Mouse (Mus musculus) layer of hippocampus, postnatal 14 days (tissue): ENCODE data around the gene Bpifb6. TPM values are rescaled to one million over a fixed set of nuclear protein-coding genes. Genes with fewer than 3 reads are reported as not detected.
A peak's percentile ranks its signal among the peaks of the same experiment; 100 is the strongest.

Experiments
- DNase-seq, 2 experiments: peaks; one replicate each; pipeline ENCODE4 v3.0.0; 2021 to 2022; ENCODE audit warnings: low spot score in 2 of 2, mixed read lengths in 1 of 2
- long read RNA-seq, 2 experiments: library from polyadenylated mRNA; stranded (forward); transcript quantifications; one replicate each; pipeline ENCODE4 v2.0.0; 2021
- total RNA-seq, 2 experiments: library from RNA; stranded (reverse); gene quantifications; 2 replicates each; pipeline ENCODE4 v1.2.3; 2021

Gene Bpifb6
- not detected for total RNA-seq
- long read RNA-seq, experiment 1: 0 reads
- long read RNA-seq, experiment 2: 0 reads

- DNase-seq: no peak
Measured at GRCm38 (mm10) chr2:153900088-153900487, at the start of gene Bpifb6. TSS of gene Bpifb6 (plus strand) at chr2:153900388.

DNA sequence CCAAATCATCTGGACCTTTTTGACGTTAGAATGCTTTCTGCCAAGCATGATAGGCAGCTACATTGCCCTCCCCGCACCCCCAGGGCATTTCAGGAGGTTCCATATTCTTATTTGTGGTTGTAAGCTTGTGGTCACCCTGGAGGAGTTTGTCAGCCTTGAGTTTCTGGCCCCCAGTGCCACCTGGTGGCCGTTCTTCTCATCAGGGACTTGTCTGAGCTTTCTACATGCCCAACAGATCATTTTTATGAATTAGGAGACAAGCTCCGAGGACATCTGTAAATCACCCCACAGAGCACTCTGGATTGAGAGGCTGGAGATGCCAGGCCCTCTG is 49.2 kb upstream of the Bpifb6 start:
- peak; percentile 47 to 72 for DNase-seq

DNA sequence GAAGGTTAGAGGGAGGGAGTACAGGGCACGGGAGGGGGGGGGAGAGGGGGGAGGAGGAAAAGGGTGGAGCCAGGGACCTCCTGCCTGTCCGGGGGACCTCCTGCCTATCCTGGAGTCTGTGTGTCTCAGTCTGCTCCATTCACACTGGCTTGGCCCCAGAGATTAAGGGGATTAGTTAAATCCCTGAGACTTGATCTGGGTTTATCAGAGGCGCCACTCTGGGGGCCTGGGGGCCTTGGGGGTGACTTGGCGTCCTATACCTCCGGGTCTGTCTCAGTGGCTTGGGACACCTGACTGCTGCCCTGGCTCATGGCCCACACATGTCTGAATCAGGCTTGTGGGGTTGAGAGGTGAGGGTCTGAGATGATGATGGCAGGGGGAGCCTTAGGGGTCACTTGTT is 46.6 kb upstream of the Bpifb6 start:
- DNase-seq: no peak

DNA sequence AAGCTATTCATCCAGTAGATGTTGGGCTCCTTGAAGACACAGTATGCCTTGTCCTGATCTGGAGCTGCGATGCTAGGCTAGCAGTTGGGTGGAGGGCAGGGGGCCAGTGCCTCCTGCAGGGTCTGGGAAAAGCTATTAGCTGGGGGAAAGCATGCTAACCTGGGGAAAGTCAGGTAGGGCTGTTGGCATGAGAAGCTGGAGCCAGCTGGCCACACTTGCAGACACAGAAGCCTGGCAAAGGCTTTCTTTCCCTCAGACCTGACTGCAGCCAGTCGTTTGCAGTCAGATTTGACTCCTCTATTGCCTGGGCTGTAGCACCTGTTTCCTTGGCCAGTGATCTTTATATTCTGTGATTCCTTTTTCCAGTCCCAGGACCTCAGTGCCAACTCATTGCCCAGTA is 40.6 kb upstream of the Bpifb6 start:
- no peak for DNase-seq

GRCm38 (mm10) chr2:153860315-153860714 is 39.9 kb upstream of the Bpifb6 start:
- DNase-seq: no peak

- no peak for DNase-seq
Measured at GRCm38 (mm10) chr2:153860715-153861114, 39.5 kb upstream of the Bpifb6 start.

DNA sequence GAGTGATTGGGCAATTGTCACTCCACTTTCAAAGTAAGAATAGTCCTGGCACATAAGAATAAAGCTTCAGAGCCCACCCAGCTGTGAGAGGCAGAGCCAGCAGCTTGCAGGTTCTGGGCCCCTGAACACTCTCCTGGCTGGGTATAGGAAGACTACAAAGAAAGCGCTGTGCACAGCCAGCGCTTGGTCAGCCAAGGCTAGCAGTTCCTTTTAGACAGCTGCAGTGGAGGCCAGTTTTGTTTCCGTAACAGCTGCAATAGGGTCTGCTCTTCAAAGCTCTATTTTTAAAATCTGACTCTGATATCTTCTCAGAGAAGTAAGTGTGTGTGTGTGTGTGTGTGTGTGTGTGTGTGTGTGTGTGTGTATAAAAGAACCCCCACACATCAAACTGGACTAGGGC is 38.2 kb upstream of the Bpifb6 start:
- no peak for DNase-seq

DNA sequence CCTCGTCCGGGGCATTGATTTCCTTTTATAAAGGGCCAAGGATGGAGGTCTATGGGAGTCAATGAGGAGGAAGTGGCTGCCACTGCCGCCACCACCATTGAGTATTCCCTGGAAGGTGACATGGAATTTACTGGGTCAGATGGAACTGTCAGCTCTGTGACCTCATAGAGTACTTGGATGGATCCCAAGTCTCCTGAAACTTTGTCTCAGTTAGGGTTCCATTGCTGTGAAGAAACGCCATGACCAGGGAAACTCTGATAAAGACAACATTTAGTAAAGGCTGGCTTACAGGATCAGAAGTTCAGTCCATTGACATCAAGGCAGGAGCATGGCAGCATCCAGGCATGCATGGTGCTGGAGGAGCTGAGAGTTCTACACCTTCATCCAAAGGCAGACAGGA is 29.2 kb upstream of the Bpifb6 start, which contains the start of gene Sun5:
Gene Sun5 (minus strand): TSS at position 101 of the 400 bp plus-strand sequence.
- DNase-seq: no peak

GRCm38 (mm10) chr2:153874745-153875144 is 25.4 kb upstream of the Bpifb6 start, which contains the start of gene Bpifb2:
TSS of gene Bpifb2 (plus strand) at chr2:153875045.
- DNase-seq: no peak

DNA sequence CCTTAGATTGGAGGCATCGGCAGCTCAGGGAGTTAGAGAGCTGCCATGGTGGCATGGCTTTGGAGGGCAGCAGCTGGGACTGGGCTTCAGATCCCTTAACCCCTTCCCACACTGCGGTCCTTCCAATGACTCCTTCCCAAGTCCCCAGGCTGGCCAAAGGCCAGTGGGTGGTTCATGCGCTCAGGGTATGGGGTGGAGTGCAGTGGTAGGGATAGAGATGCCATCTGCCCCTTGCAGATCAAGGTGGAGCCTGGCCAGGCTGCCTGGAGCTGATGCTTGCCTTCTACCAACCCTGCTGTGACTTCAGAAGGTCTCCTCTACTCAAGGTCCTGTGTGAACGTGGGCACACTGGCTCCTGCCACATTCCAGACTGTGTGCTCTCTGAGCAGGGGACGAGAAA is 1.1 kb upstream of the Bpifb6 start:
- DNase-seq: no peak

DNA sequence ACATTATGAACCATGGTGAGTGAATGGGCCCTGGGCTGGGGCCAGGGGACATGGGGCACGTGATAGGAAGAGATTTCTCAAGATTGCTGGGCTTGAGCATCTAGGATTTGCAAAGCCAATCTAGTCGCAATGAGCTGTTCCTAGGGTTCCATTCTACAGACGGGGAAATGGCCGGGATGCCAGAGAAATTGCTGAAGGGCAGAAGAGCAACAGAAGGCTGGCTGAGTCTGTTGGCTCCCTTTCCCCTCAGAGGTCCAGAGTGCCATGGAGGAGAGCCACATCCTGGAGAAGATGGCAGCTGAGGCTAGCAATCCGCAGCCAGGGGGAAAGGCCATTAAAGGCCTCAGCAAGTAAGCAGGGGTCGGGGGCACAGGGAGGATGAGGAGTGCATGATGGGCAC is 2.5 kb downstream of the Bpifb6 start:
- no peak for DNase-seq

DNA sequence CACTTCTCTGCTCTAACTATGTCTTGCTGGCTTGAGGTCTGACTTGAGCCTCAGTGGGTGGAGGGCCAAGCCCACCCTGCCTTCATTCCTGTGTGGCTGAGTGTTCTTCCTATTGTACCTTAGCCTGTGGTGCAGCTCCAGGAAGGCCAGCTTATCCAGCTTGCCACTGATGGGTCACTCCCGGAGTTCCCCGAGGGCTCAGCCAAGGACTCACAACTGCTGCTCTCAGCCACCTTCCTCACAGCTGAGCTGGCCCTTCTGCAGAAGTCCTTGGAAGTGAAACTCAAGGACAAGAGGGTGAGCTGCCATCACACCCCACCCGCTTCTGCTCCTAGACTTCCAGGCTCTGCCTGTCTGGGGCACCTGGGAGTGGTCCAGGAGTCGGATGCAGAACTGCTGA is 6.4 kb downstream of the Bpifb6 start:
- no peak for DNase-seq

GRCm38 (mm10) chr2:153914151-153914550 is 14.0 kb downstream of the Bpifb6 start:
- DNase-seq: peak; percentile 16 to 24

- no peak for DNase-seq
Measured at GRCm38 (mm10) chr2:153917930-153918329, 17.7 kb downstream of the Bpifb6 start, which contains the start of gene Bpifb3. TSS of gene Bpifb3 (plus strand) at chr2:153918230.

GRCm38 (mm10) chr2:153921246-153921645 is 21.1 kb downstream of the Bpifb6 start:
- no peak for DNase-seq

GRCm38 (mm10) chr2:153929871-153930413 is 29.8 kb downstream of the Bpifb6 start:
- peak; percentile 31 to 47 for DNase-seq

DNA sequence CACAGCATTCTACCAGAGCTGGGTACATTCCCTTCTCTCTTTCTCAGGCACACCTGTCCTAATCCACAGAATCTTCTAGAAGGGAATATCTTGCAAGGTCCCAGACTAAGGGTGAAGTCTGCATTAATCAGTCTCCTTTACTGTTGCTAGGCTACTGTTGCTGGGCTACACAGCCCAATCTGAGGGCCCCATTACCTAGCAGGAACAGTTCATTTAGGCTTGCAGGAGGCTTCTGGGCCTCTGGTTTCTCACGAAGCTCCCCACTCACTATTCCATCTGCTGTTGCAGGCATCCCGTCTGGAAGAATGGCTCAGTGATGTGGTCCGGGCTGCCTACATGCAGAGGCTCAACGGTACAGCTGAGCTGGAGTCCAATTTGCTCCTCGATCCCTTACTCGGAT is 30.9 kb downstream of the Bpifb6 start:
- DNase-seq: no peak

DNA sequence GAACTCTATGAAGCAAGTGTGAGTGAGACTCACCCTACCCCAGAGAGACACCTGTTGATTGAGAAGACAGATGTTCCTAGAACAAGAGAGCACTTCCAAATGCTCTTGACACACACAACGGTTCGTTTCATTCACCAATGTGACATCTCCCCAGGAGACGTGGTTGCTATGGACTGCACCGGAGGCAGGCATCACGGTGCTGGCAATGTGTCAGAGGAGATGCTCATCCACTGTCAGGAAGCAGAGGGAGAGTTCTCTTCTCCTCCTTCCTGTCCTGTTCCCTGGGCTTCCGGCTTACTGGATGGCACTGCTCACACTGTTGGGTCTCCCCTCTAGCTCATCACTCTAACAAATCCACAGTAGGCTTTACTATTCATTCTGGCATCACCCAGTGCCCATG is 33.1 kb downstream of the Bpifb6 start:
- no peak for DNase-seq

DNA sequence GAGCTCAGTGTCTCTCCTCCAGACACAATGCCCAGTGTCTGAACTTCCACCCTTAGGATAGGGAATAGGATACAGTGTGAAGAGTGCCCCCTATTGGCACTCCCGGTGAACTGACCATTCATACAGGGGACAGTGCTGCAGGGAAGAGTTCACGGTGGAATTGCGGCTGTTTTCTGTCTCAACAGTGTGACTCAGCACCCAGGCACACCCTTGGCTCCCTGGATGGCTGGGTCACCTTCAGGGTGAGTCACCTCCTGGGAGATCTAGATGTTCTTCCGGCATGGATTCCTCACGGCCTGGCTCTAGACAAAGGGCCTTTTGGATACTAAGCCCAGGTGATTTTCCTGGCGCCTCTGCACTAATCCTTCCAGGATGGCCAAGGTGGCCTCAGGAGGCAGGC is 35.2 kb downstream of the Bpifb6 start:
- no peak for DNase-seq

GRCm38 (mm10) chr2:153937843-153938242 is 37.7 kb downstream of the Bpifb6 start, which contains the start of gene Bpifb4:
TSS of gene Bpifb4 (plus strand) at chr2:153938212.
- no peak for DNase-seq

- peak; percentile 56 to 59 for DNase-seq
Measured at GRCm38 (mm10) chr2:153943537-153943936, 43.3 kb downstream of the Bpifb6 start.

DNA sequence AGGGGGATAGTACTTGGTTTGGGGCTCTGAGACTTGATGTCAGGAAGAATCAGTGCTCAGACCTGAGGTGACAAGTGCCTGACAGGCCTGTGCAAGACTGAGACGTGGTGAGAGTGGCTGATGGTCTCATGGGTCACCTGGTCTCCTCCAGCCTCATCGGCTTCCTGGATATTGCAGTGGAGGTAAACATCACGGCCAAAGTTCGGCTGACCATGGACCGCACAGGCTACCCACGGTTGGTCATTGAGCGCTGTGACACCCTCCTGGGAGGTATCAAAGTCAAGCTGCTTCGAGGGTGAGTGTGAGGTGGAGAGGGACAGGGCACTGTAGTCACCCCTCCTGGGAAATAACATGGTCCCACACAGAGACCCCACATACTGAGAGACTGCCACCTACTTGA is 44.4 kb downstream of the Bpifb6 start:
- DNase-seq: no peak

DNA sequence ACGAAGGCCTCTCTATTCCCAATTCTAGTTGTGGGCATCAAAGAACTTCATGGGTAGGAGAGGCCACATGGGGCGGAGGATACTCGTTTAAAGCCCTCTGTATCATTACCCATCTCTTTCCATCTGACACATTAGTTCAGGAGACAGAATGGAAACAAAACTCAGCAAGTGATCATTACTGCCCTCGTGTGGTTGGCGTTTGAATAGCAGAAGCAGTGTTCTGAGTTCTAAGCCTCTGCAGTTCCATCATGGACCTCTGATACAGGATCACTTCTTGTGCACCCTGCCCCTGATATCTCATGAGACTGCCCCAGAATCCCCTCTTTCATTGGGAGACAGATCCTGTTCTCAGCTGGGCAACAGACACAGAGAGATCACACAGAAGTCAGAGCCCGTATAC is 52.7 kb downstream of the Bpifb6 start:
- DNase-seq: peak; percentile 64 to 69

GRCm38 (mm10) chr2:153953836-153954235 is 53.6 kb downstream of the Bpifb6 start:
- no peak for DNase-seq
